Mouse (Mus musculus) liver, adult 2 months (tissue): Measurements from ENCODE around the gene Kptn.

ENCODE experiments used
- CTCF ChIP-seq: fragments of 200-500 bp; IDR thresholded peaks from 2 replicates; pipeline ENCODE4 v1.5.1; 2011; ENCODE audit warnings: low read depth, low read length, control low read depth
- POLR2A ChIP-seq: fragments of 200-500 bp; IDR thresholded peaks from 2 replicates; pipeline ENCODE4 v1.6.1; 2011; ENCODE audit warnings: low read length, control low read depth; ENCODE audit not compliant: insufficient read depth; ENCODE audit errors: extremely low read depth

GRCm38 (mm10) chr7:16132926-16133325, 13.2 kb downstream of the Kptn start:
- TF ChIP-seq CTCF (no peak), POLR2A (no peak)
